Mouse (Mus musculus) spleen, adult 2 months (tissue): ENCODE data around the gene Ncaph2. TPM values are rescaled to one million over a fixed set of nuclear protein-coding genes. Genes with fewer than 3 reads are reported as not detected.

Experiments
- DNase-seq, 2 experiments: peaks; one replicate each; pipeline versions ENCODE4 v3.0.0 to v3.0.0-alpha.2; 2012 to 2021; ENCODE audit warnings: low spot score in 2 of 2, low read depth in 1 of 2
- H3K27ac ChIP-seq: fragments of 200-500 bp; 2 replicates; pipeline ENCODE4 v1.5.1; 2012; ENCODE audit warnings: low read length, inconsistent platforms; ENCODE audit not compliant: insufficient read depth
- H3K27me3 ChIP-seq: fragments of 200-500 bp; 2 replicates; pipeline ENCODE4 v1.6.1; 2012; ENCODE audit warnings: mild to moderate bottlenecking, moderate library complexity, low read length, inconsistent platforms; ENCODE audit not compliant: control insufficient read depth, insufficient read depth
- H3K36me3 ChIP-seq: fragments of 200-500 bp; 2 replicates; pipeline ENCODE4 v1.6.1; 2012; ENCODE audit warnings: mild to moderate bottlenecking, low read length, inconsistent platforms; ENCODE audit not compliant: control insufficient read depth, insufficient read depth
- H3K4me1 ChIP-seq: fragments of 200-500 bp; 2 replicates; pipeline ENCODE4 v1.6.1; 2011; ENCODE audit warnings: inconsistent platforms; ENCODE audit not compliant: control insufficient read depth, insufficient read depth, insufficient read length
- H3K4me3 ChIP-seq: fragments of 200-500 bp; 2 replicates; pipeline ENCODE4 v1.5.1; 2011; ENCODE audit warnings: mild to moderate bottlenecking, inconsistent platforms; ENCODE audit not compliant: insufficient read depth, insufficient read length; ENCODE audit errors: extremely low read depth
- CTCF ChIP-seq: fragments of 200-500 bp; IDR thresholded peaks from 2 replicates; pipeline ENCODE4 v1.5.1; 2011; ENCODE audit warnings: mild to moderate bottlenecking, inconsistent platforms; ENCODE audit not compliant: insufficient read depth, insufficient read length, insufficient replicate concordance; ENCODE audit errors: extremely low read depth
- POLR2A ChIP-seq: fragments of 200-500 bp; IDR thresholded peaks from 2 replicates; pipeline ENCODE4 v1.6.1; 2011; ENCODE audit warnings: low read depth, low read length, inconsistent platforms
- WGBS: fragments of 180-500 bp; shearing (Covaris S2); methylation state at CpG from one replicate; pipeline ENCODE4 v1.1.7; 2018; 5-methylcytosine and 5-hydroxymethylcytosine counted together
- polyA plus RNA-seq: library from polyadenylated mRNA; depleted of rRNA; stranded (reverse); fragments of >200 nt; gene quantifications from 2 replicates; pipeline ENCODE4 v1.2.3, GENCODE M21; 2012; rRNA removed

Ncaph2 gene
- polyA plus RNA-seq, 1 experiment = 113 TPM

GRCm38 (mm10) chr15:89410118-89410517 lies 54.6 kb downstream of the Ncaph2 start, which contains the start of gene Syce3:
Gene Syce3 (minus strand): TSS chr15:89410503.
- TF ChIP-seq CTCF (no peak), POLR2A (no peak)
- DNase-seq = no peak
- Histone ChIP-seq H3K4me1 (no peaks in the 10 kb centered on the region), H3K27ac (no peak within 1 kb of the TSS), H3K36me3 (no peaks in the 10 kb centered on the region), H3K4me3 (no peak within 1 kb of the TSS), H3K27me3 (no peaks in the 10 kb centered on the region)
- 92% methylated on average over 24 of the region's 24 CpGs for WGBS

GRCm38 (mm10) chr15:89415282-89415681 lies 59.8 kb downstream of the Ncaph2 start:
- TF ChIP-seq CTCF = no peak
- no peak for TF ChIP-seq POLR2A
- no peak for DNase-seq
- 83% methylated on average over 8 of the region's 8 CpGs for WGBS
- Histone ChIP-seq H3K27me3 (no peaks in the 10 kb centered on the region), H3K4me1 (no peaks in the 10 kb centered on the region), H3K27ac (no peak overlapping the region), H3K4me3 (no peak overlapping the region), H3K36me3 (peaks cover 11% of the 10 kb centered on the region)

GRCm38 (mm10) chr15:89421938-89422337 lies 66.4 kb downstream of the Ncaph2 start:
- no peaks in the 10 kb centered on the region for H3K27me3 ChIP-seq
- no peaks in the 10 kb centered on the region for H3K4me1 ChIP-seq
- no peak for TF ChIP-seq CTCF
- TF ChIP-seq POLR2A = no peak
- 94% methylated on average over 9 of the region's 9 CpGs for WGBS
- H3K36me3 ChIP-seq = peaks cover 19% of the 10 kb centered on the region
- H3K4me3 ChIP-seq = no peak overlapping the region
- DNase-seq = no peak
- no peak overlapping the region for H3K27ac ChIP-seq

Other genes starting within 250 kb of the Ncaph2 start
- gene Tubgcp6, start 232.6 kb upstream of the Ncaph2 start, polyA plus RNA-seq = 38.4 and 45.1 TPM in 2 replicates
- gene Hdac10, start 227.0 kb upstream of the Ncaph2 start, polyA plus RNA-seq = 76.2 and 86.8 TPM in 2 replicates
- 3.7 and 3.9 TPM in 2 replicates for gene Mapk12, start 215.0 kb upstream of the Ncaph2 start, polyA plus RNA-seq
- gene Mapk11, start 206.1 kb upstream of the Ncaph2 start, polyA plus RNA-seq = 29.0 and 35.1 TPM in 2 replicates
- 89.4 and 96.8 TPM in 2 replicates for gene Plxnb2, start 174.9 kb upstream of the Ncaph2 start, polyA plus RNA-seq
- gene Dennd6b, start 159.2 kb upstream of the Ncaph2 start, polyA plus RNA-seq = 25.2 and 30.8 TPM in 2 replicates
- gene Ppp6r2, start 144.2 kb upstream of the Ncaph2 start, polyA plus RNA-seq = 120 and 255 TPM in 2 replicates
- gene Sbf1, start 40.4 kb upstream of the Ncaph2 start, polyA plus RNA-seq = 320 and 349 TPM in 2 replicates
- gene Adm2, start 33.0 kb upstream of the Ncaph2 start, polyA plus RNA-seq = 3.5 and 6.5 TPM in 2 replicates
- gene Miox, start 21.3 kb upstream of the Ncaph2 start, polyA plus RNA-seq = 0.31 and 1.4 TPM in 2 replicates
- 51.5 and 53.6 TPM in 2 replicates for gene Lmf2, start 60 bp upstream of the Ncaph2 start, polyA plus RNA-seq
- 26.6 and 28.4 TPM in 2 replicates for gene Sco2, start 18.1 kb downstream of the Ncaph2 start, polyA plus RNA-seq
- 2.9 and 4.6 TPM in 2 replicates for gene Tymp, start 21.3 kb downstream of the Ncaph2 start, polyA plus RNA-seq
- gene Odf3b, start 23.6 kb downstream of the Ncaph2 start, polyA plus RNA-seq = 1.5 and 1.6 TPM in 2 replicates
- gene Klhdc7b, start 29.2 kb downstream of the Ncaph2 start, polyA plus RNA-seq = 0.02 TPM in 1 of 2 replicates, not detected in the other
- gene Syce3, start 54.8 kb downstream of the Ncaph2 start, polyA plus RNA-seq = not detected in 2 replicates
- gene Cpt1b, start 70.1 kb downstream of the Ncaph2 start, polyA plus RNA-seq = 1.7 and 1.8 TPM in 2 replicates
- 0.75 and 0.82 TPM in 2 replicates for gene C730034F03Rik, start 73.9 kb downstream of the Ncaph2 start, polyA plus RNA-seq
- gene Gm44502, start 74.0 kb downstream of the Ncaph2 start, polyA plus RNA-seq = 2.0 and 2.2 TPM in 2 replicates
- 62.6 and 72.1 TPM in 2 replicates for gene Chkb, start 74.2 kb downstream of the Ncaph2 start, polyA plus RNA-seq
- gene Mapk8ip2, start 98.2 kb downstream of the Ncaph2 start, polyA plus RNA-seq = 0.02 TPM in 1 of 2 replicates, not detected in the other
- gene Arsa, start 121.7 kb downstream of the Ncaph2 start, polyA plus RNA-seq = 31.3 and 31.5 TPM in 2 replicates
- gene Shank3, start 143.9 kb downstream of the Ncaph2 start, polyA plus RNA-seq = 24.6 and 26.2 TPM in 2 replicates
- gene Acr, start 212.6 kb downstream of the Ncaph2 start, polyA plus RNA-seq = 0.79 and 1.1 TPM in 2 replicates
- 2.9 and 3.1 TPM in 2 replicates for gene Rabl2, start 236.2 kb downstream of the Ncaph2 start, polyA plus RNA-seq